Mouse (Mus musculus): Measurements from ENCODE around the gene Tab2.

- no peak for TF ChIP-seq E2F4 (IDR thresholded peaks at IDR 0.05; ENCODE audit: insufficient replicate concordance, low read depth, low read length)
- TF ChIP-seq EP300 (IDR thresholded peaks at IDR 0.05; ENCODE audit: low read length) = no peak
- TF ChIP-seq POLR2A (IDR thresholded peaks at IDR 0.05; ENCODE audit: low read depth, low read length) = no peak
- TF ChIP-seq BHLHE40 (IDR thresholded peaks at IDR 0.05; ENCODE audit: low read depth, low read length) = no peak
- TF ChIP-seq CHD1 (IDR thresholded peaks at IDR 0.05; ENCODE audit: low read depth, low read length) = no peak
- TF ChIP-seq MAZ (IDR thresholded peaks at IDR 0.05; ENCODE audit: low read depth, low read length) = no peak
- no peak for TF ChIP-seq MAX (IDR thresholded peaks at IDR 0.05; ENCODE audit: low read length)
- no peak for TF ChIP-seq TBP (conservative IDR thresholded peaks at IDR 0.05; ENCODE audit: low read depth, low read length)
- TF ChIP-seq NELFE (IDR thresholded peaks at IDR 0.05; ENCODE audit: low read depth, low read length) = no peak
- no peak for TF ChIP-seq UBTF (IDR thresholded peaks at IDR 0.05; ENCODE audit: low read depth, low read length)
- TF ChIP-seq ZC3H11A (IDR thresholded peaks at IDR 0.05; ENCODE audit: low read depth, low read length) = no peak
- no peak for TF ChIP-seq CTCF (conservative IDR thresholded peaks at IDR 0.05 in 1 of 2, IDR thresholded peaks at IDR 0.05 in 1 of 2; ENCODE audit: low read depth in 2 of 2, low read length in 2 of 2)
- no peak for TF ChIP-seq ZNF384 (IDR thresholded peaks at IDR 0.05; ENCODE audit: low read depth, low read length)
Measured at GRCm38 (mm10) chr10:7967096-7967495, 11.1 kb upstream of the Tab2 start.
